Mouse (Mus musculus) neural tube, embryonic 11.5 days (tissue): ENCODE measurements around the gene Cab39l. TPM values are rescaled to one million over a fixed set of nuclear protein-coding genes. Genes with fewer than 3 reads are reported as not detected.
A peak's percentile ranks its signal among the peaks of the same experiment; 100 is the strongest.
"Not testable (repeated sequence)": the region's sequence is repeated elsewhere in the genome, so short reads cannot be mapped to it uniquely, and the experiment has no call there.

Experiments used
- ATAC-seq: fragments of 200-750 bp; cut with Nextera tagmentation; 2 replicates; pipeline ENCODE4 v1.8.0; 2017; ENCODE audit warnings: moderate number of reproducible peaks, mild to moderate bottlenecking, moderate TSS enrichment, moderate library complexity; ENCODE audit not compliant: insufficient read depth, low FRiP score, low TSS enrichment
- DNase-seq: peaks from one replicate; pipeline ENCODE4 v3.0.0-alpha.2; 2015; ENCODE audit warnings: low spot score
- H3K27ac ChIP-seq: fragments of 300-500 bp; sonication (generic); 2 replicates; pipeline ENCODE4 v1.5.1; 2014; ENCODE audit warnings: low read depth, mild to moderate bottlenecking, low read length
- H3K27me3 ChIP-seq: fragments of 300-500 bp; sonication (generic); 2 replicates; pipeline ENCODE4 v1.6.1; 2014; ENCODE audit warnings: mild to moderate bottlenecking, low read length, mixed read lengths; ENCODE audit not compliant: control insufficient read depth, insufficient read depth
- H3K36me3 ChIP-seq: fragments of 300-500 bp; sonication (generic); 2 replicates; pipeline ENCODE4 v1.6.1; 2014; ENCODE audit warnings: mild to moderate bottlenecking, low read length, moderate library complexity, mixed read lengths; ENCODE audit not compliant: control insufficient read depth, insufficient read depth
- H3K4me1 ChIP-seq: fragments of 300-500 bp; sonication (generic); 2 replicates; pipeline ENCODE4 v1.6.1; 2014; ENCODE audit warnings: low read length, mixed read lengths; ENCODE audit not compliant: control insufficient read depth, insufficient read depth
- H3K4me2 ChIP-seq: fragments of 300-500 bp; sonication (generic); 2 replicates; pipeline ENCODE4 v1.6.1; 2014; ENCODE audit warnings: low read depth, mild to moderate bottlenecking, moderate library complexity
- H3K4me3 ChIP-seq: fragments of 300-500 bp; sonication (generic); 2 replicates; pipeline ENCODE4 v1.5.1; 2014; ENCODE audit warnings: low read depth, low read length
- H3K9ac ChIP-seq: fragments of 300-500 bp; sonication (generic); 2 replicates; pipeline ENCODE4 v1.6.1; 2014; ENCODE audit warnings: mild to moderate bottlenecking, low read length
- H3K9me3 ChIP-seq: fragments of 300-500 bp; sonication (generic); 2 replicates; pipeline ENCODE4 v1.6.1; 2016; ENCODE audit warnings: low read length; ENCODE audit not compliant: control insufficient read depth
- WGBS: fragments of 180-500 bp; shearing (Covaris S2); extraction: QIAGEN DNeasy Blood & Tissue Kit; methylation state at CpG from one replicate; pipeline ENCODE4 v1.1.7; 2014; 5-methylcytosine and 5-hydroxymethylcytosine counted together
- polyA plus RNA-seq: library from polyadenylated mRNA; unstranded; fragments of >200 nt; fragmentation: Nextera tagmentation; extraction: Ambion mirVana; gene quantifications from 2 replicates; pipeline ENCODE4 v1.2.1, GENCODE M21; 2014

Gene Cab39l
- 38.5 and 41.5 TPM in 2 replicates for polyA plus RNA-seq

DNA sequence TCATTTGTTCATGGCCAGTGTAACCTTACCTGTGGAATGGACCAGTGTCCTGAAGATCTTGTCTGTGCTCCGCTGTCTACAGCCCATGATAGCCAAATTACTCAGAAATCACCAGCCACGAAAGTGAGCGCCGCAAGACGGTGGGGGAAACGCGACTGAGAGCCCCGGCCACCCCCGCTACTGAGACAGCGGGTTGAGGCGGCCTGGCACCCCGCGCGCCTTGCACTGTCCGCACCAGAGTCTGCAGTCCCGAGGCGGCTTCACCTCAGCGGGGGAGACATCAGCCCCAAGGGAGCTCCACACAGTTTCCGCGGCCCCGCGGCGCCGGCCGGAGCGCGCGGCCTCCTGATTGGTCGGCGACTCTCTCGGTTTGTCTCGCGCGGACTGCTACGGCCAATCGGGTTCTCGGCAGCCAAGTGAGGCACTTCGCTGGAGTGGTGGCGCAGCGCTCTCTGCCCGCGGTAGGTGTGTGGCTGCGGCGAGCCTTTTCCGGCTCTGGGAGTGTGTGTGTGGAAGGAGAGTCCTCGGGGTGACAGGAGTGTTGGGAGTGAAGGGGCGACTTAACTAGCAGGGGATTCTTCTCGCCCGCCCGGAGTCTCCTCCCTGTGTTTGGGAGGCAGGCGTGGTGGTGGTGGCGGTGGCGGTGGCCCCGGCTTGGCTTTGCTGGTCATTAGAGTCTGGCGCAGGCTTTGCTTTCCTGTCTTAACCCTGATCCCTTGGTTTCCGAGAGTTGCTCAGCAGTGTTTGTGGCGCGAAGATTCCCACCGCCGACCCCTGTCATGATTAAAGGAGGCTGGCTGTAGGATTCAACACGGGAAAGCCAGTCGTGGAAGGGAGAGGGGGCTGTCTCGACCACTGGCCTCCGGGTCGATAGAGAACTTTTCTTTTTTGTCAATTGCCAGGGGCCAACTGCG lies at the start of gene Cab39l, which contains the start of gene Setdb2:
Cab39l (plus strand) TSS at position 415 of the 914 bp plus-strand sequence.
Setdb2 (minus strand) TSS at position 327 of the 914 bp plus-strand sequence.
- Histone ChIP-seq H3K4me1 (peaks cover 2% of the 10 kb centered on the region; the same call in 1 of the 2 replicates), H3K9me3 (no peaks in the 10 kb centered on the region), H3K4me2 (peak within 1 kb of the TSS; percentile 54), H3K36me3 (no peaks in the 10 kb centered on the region), H3K4me3 (peak within 1 kb of the TSS; percentile 65), H3K27ac (peak within 1 kb of the TSS; percentile 65), H3K27me3 (no peaks in the 10 kb centered on the region), H3K9ac (peak within 1 kb of the TSS; percentile 70)
- under 1% methylated on average over 66 of the region's 66 CpGs for WGBS
- DNase-seq (peak; percentile 92), ATAC-seq (peak; percentile 99)

DNA sequence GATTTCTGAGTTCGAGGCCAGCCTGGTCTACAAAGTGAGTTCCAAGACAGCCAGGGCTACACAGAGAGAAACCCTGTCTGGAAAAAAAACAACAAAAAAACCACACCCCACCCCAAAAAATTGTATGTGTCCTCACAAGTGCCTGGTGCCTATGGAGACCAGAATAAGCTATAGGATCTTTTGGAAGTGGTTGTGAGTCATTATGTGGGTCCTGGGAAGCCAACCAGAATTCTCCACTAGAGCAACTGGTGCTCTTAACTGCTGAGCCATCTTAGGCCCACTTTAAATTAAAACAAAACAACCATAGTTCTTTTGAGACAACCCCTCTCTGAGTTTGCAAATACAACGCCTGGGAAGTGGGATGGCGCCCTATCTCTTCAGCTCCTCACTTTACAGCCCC lies 45.5 kb upstream of the Cab39l start, which contains the start of gene Phf11c:
Phf11c (minus strand) TSS at position 101 of the 400 bp plus-strand sequence.
- Histone ChIP-seq H3K4me2 (no peak within 1 kb of the TSS), H3K9ac (no peak within 1 kb of the TSS), H3K27me3 (no peaks in the 10 kb centered on the region), H3K27ac (no peak within 1 kb of the TSS), H3K4me1 (no peaks in the 10 kb centered on the region), H3K4me3 (no peak within 1 kb of the TSS), H3K36me3 (no peaks in the 10 kb centered on the region), H3K9me3 (no peaks in the 10 kb centered on the region)
- WGBS = 84% methylated on average over 3 of the region's 3 CpGs
- DNase-seq (no peak), ATAC-seq (no peak)

DNA sequence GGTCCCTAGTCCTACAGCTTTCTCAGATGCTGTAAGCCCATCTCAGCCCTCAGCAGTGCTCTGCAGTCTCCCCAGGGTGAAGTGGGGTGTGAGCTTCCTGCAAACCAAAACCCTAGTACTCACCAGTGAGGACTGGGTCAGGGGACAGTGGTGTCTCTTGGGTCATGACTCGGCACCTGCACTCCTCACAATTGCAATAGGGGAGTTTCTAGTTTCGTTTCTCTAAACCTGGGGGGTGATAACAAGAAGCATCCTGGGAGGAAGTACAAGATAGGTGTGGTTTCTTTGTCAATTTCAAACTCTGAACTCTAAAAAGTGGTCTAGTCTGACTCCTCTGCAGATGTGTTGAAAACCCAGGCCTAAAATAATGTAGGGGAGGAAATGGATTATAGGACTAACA lies 43.8 kb upstream of the Cab39l start:
- 89% methylated on average over 2 of the region's 2 CpGs for WGBS
- ATAC-seq (no peak), DNase-seq (no peak)
- Histone ChIP-seq H3K4me2 (no peak overlapping the region), H3K4me3 (no peak overlapping the region), H3K9ac (no peak overlapping the region), H3K4me1 (no peaks in the 10 kb centered on the region), H3K27ac (no peak overlapping the region), H3K9me3 (no peaks in the 10 kb centered on the region), H3K36me3 (no peaks in the 10 kb centered on the region), H3K27me3 (no peaks in the 10 kb centered on the region)

DNA sequence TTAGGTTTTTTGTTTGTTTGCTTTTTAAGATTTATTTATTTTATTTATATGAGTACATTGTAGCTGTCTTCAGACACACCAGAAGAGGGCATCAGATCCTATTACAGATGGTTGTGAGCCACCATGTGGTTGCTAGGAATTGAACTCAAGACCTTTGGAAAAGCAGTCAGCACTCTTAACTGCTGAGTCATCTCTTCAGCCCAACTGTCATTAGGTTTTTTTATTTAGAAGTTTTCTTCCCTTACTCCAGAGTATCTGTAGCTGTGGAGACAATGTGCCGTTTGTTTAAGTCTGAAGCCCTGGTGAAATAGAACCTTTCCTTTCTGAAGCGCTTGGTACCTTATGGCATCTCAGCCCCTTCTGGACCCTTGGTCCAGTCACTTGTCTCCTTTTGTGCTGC lies 25.8 kb upstream of the Cab39l start:
- not testable (repeated sequence) for DNase-seq, H3K27ac ChIP-seq, H3K9ac ChIP-seq, H3K4me3 ChIP-seq, ATAC-seq, H3K4me2 ChIP-seq, H3K36me3 ChIP-seq, H3K9me3 ChIP-seq, H3K27me3 ChIP-seq, H3K4me1 ChIP-seq
- 98% methylated on average over 2 of the region's 2 CpGs for WGBS

DNA sequence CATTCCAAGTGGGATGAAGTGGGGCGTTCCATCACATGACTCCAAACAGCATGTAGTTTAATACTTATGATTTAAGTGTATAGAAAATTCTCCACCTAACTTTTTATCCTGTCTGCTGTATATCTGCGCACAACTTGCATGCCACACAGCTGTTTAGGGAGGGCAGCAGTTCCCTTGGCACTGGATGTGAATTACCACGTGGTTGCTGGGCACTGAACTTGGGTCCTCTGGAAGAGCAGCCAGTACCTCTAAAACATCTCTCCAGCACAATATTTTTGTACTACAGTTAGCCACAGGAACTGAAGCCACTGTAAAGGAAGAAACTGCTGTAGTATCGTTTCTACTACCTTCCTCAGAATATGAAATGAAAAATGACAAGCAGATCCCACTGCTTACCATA lies 22.6 kb upstream of the Cab39l start:
- H3K27ac ChIP-seq = no peak overlapping the region
- H3K9ac ChIP-seq = no peak overlapping the region
- no peak overlapping the region for H3K4me2 ChIP-seq
- ATAC-seq (no peak), DNase-seq (no peak)
- no peaks in the 10 kb centered on the region for H3K4me1 ChIP-seq
- no peaks in the 10 kb centered on the region for H3K27me3 ChIP-seq
- no peak overlapping the region for H3K4me3 ChIP-seq
- H3K9me3 ChIP-seq = no peaks in the 10 kb centered on the region
- WGBS = 90% methylated on average over 4 of the region's 4 CpGs
- no peaks in the 10 kb centered on the region for H3K36me3 ChIP-seq

DNA sequence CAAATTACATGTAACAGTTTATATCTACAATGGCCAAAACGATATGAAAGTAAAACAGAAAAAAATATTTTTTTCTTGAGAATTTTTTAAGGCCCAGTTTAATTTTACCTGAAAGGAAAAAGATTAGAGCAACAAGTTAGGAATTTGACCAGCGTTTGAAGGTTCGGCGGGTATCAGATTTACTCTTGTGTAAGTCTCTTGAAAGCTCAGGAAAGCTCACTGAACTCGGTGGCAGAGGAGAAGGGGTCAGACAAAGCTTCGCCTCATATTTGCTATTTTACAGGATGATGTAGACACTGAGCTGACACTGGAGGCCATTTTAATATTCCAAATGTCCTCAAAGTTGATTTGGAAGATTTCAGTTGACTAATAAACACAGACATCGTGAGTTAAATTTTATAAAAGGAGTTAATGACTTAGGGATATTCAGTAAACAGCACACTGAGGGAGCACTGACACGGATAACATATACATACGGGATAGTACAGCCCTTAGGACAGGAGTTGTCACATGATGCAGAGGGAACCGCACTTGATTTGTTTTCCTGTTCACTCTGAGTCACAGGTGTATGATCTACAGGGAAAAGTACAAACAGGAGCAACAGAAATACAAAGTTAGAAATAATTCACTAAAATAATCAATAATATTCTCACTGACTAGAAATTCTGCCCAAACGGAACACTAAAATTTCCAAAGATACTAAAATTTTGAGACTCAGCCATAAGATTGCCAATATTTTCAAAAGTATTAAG lies 17.7 kb upstream of the Cab39l start:
- H3K27ac ChIP-seq = no peak overlapping the region
- no peaks in the 10 kb centered on the region for H3K9me3 ChIP-seq
- ATAC-seq (no peak), DNase-seq (no peak)
- WGBS = 92% methylated on average over 11 of the region's 11 CpGs
- no peak overlapping the region for H3K4me2 ChIP-seq
- H3K4me1 ChIP-seq = no peaks in the 10 kb centered on the region
- H3K9ac ChIP-seq = no peak overlapping the region
- H3K36me3 ChIP-seq = no peaks in the 10 kb centered on the region
- no peaks in the 10 kb centered on the region for H3K27me3 ChIP-seq
- no peak overlapping the region for H3K4me3 ChIP-seq

DNA sequence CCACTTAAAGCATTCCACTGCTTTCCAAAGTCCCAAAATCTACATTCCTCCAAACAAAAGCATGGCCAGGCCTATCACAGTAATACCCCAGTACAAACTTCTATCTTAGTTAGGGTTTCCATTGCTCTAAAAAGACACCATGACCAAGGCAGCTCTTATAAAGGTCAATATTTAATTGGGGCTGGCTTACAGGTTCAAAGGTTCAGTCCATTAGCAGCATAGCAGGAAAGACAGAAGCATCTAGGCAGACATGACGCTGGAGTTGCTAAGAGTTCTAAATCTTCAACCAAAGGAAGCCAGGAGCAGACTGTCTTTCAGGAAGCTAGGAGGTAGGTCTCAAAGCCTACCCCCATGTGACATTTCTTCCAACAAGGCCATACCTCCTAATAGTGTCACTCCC lies 10.2 kb upstream of the Cab39l start:
- Histone ChIP-seq H3K4me1 (no peaks in the 10 kb centered on the region), H3K27me3 (no peaks in the 10 kb centered on the region), H3K4me3 (no peak overlapping the region), H3K4me2 (no peak overlapping the region), H3K36me3 (no peaks in the 10 kb centered on the region), H3K9ac (no peak overlapping the region), H3K27ac (no peak overlapping the region), H3K9me3 (no peaks in the 10 kb centered on the region)
- ATAC-seq (no peak), DNase-seq (no peak)
- WGBS = 88% methylated on average over 1 of the region's 1 CpGs

DNA sequence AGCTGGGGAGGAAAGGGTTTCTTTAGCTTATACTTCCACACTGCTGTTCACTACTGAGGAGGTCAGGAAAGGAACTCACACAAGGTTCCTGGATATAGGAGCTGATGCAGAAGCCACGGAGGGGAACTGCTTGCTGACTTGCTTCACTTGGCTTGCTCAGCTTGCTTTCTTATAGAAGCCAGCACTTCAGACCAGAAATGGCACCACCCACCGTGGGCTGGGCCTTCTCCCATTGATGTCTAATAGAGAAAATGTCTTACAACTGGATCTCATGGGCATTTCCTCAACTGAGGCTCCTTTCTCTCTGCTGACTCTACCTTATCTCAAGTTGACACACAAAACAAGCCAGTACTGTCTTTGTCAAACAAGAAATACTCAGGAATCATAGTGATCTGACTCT lies 6.9 kb upstream of the Cab39l start:
- WGBS = 75% methylated on average over 2 of the region's 2 CpGs
- Histone ChIP-seq H3K9ac (no peak overlapping the region), H3K27ac (no peak overlapping the region), H3K4me1 (no peaks in the 10 kb centered on the region), H3K36me3 (no peaks in the 10 kb centered on the region), H3K27me3 (no peaks in the 10 kb centered on the region), H3K4me2 (no peak overlapping the region), H3K4me3 (no peak overlapping the region), H3K9me3 (no peaks in the 10 kb centered on the region)
- DNase-seq = no peak
- no peak for ATAC-seq
